Mouse (Mus musculus) 3134 (cell line): ENCODE measurements at regions not wholly inside any gene's neighbourhood (a gene's known extent, or its start where the extent isn't known, plus 50 kb on each side); places are given as distances from the start of the nearest gene placed in this dataset.

Experiments
- DNase-seq: peaks from one replicate; pipeline ENCODE4 v3.0.0-alpha.2; 2011; ENCODE audit warnings: low spot score; ENCODE audit not compliant: insufficient read length; ENCODE audit errors: extremely low read depth

- no peak for DNase-seq
Observed at GRCm38 (mm10) chr10:126070984-126071713, 105.2 kb downstream of the Lrig3 start.

GRCm38 (mm10) chr10:126071714-126072057 is 105.7 kb downstream of the Lrig3 start:
- DNase-seq: no peak

- no peak for DNase-seq
Observed at GRCm38 (mm10) chr10:126077313-126077966, 111.5 kb downstream of the Lrig3 start.

GRCm38 (mm10) chr10:126082576-126082975 is 116.6 kb downstream of the Lrig3 start:
- DNase-seq: no peak

GRCm38 (mm10) chr10:126086684-126087083 is 120.7 kb downstream of the Lrig3 start:
- peak; percentile 26 for DNase-seq

GRCm38 (mm10) chr10:126094238-126094880 is 128.4 kb downstream of the Lrig3 start:
- no peak for DNase-seq

- DNase-seq: no peak
Observed at GRCm38 (mm10) chr10:126097896-126098295, 131.9 kb downstream of the Lrig3 start.

GRCm38 (mm10) chr10:126102876-126103275 is 136.9 kb downstream of the Lrig3 start:
- no peak for DNase-seq

GRCm38 (mm10) chr10:126113106-126113505 is 147.1 kb downstream of the Lrig3 start:
- no peak for DNase-seq

GRCm38 (mm10) chr10:126115386-126115785 is 149.4 kb downstream of the Lrig3 start:
- DNase-seq: no peak

GRCm38 (mm10) chr10:126121626-126122025 is 155.7 kb downstream of the Lrig3 start:
- no peak for DNase-seq

GRCm38 (mm10) chr10:126122504-126122903 is 156.5 kb downstream of the Lrig3 start:
- no peak for DNase-seq

GRCm38 (mm10) chr10:126133188-126133587 is 167.2 kb downstream of the Lrig3 start:
- no peak for DNase-seq

- no peak for DNase-seq
Observed at GRCm38 (mm10) chr10:126133957-126134356, 168.0 kb downstream of the Lrig3 start.

- DNase-seq: no peak
Observed at GRCm38 (mm10) chr10:126138585-126138984, 172.6 kb downstream of the Lrig3 start.

- DNase-seq: no peak
Observed at GRCm38 (mm10) chr10:126141586-126141985, 175.6 kb downstream of the Lrig3 start.

- no peak for DNase-seq
Observed at GRCm38 (mm10) chr10:126143833-126144232, 177.9 kb downstream of the Lrig3 start.

- DNase-seq: no peak
Observed at GRCm38 (mm10) chr10:126144609-126145202, 178.7 kb downstream of the Lrig3 start.

- DNase-seq: no peak
Observed at GRCm38 (mm10) chr10:126157300-126157699, 191.3 kb downstream of the Lrig3 start.

- no peak for DNase-seq
Observed at GRCm38 (mm10) chr10:126165215-126165614, 199.2 kb downstream of the Lrig3 start.

GRCm38 (mm10) chr10:126169095-126169873 is 203.3 kb downstream of the Lrig3 start:
- no peak for DNase-seq
